Mouse (Mus musculus): Measurements from ENCODE around the gene Cercam. TPM values are rescaled to one million over a fixed set of nuclear protein-coding genes. Genes with fewer than 3 reads are reported as not detected.

The Cercam gene
- 10 to 100 TPM; 40.0 to 52.1 TPM for total RNA-seq (2021)
- long read RNA-seq, experiment 1, transcript Cercam-201 (12 exons, 2,715 nt): major isoform, 11 of 16 reads
- long read RNA-seq, experiment 1, partial matches to known transcripts: 2 of 16 reads
- long read RNA-seq, experiment 1, other reads (novel, unspliced or antisense): 3 of 16 reads
- long read RNA-seq, experiment 2, transcript Cercam-201 (12 exons, 2,715 nt): major isoform, 19 of 26 reads
- long read RNA-seq, experiment 2, partial matches to known transcripts: 4 of 26 reads
- long read RNA-seq, experiment 2, other reads (novel, unspliced or antisense): 3 of 26 reads

- peak; percentile 78 to 87 for DNase-seq (ENCODE audit: low spot score in 2 of 2)
Observed at GRCm38 (mm10) chr2:29868949-29869645, at the start of gene Cercam. Gene Cercam (plus strand): TSS chr2:29869164.

GRCm38 (mm10) chr2:29819363-29819762 is 49.6 kb upstream of the Cercam start:
- no peak for DNase-seq (ENCODE audit: low spot score in 2 of 2)

GRCm38 (mm10) chr2:29820025-29820817 is 48.7 kb upstream of the Cercam start, which contains the start of gene Urm1:
Gene Urm1 (plus strand): TSS chr2:29820075.
- DNase-seq (ENCODE audit: low spot score in 2 of 2): peak; percentile 47 to 67

- no peak for DNase-seq (ENCODE audit: low spot score in 2 of 2)
Observed at GRCm38 (mm10) chr2:29826318-29826925, 42.5 kb upstream of the Cercam start.

- DNase-seq (ENCODE audit: low spot score in 2 of 2): peak; percentile 82 to 94
Observed at GRCm38 (mm10) chr2:29826926-29827708, 41.8 kb upstream of the Cercam start.

GRCm38 (mm10) chr2:29827709-29828024 is 41.3 kb upstream of the Cercam start:
- no peak for DNase-seq (ENCODE audit: low spot score in 2 of 2)

- DNase-seq (ENCODE audit: low spot score in 2 of 2): no peak
Observed at GRCm38 (mm10) chr2:29831106-29831505, 37.9 kb upstream of the Cercam start.

- DNase-seq (ENCODE audit: low spot score in 2 of 2): no peak
Observed at GRCm38 (mm10) chr2:29833796-29834195, 35.2 kb upstream of the Cercam start.

GRCm38 (mm10) chr2:29835391-29835899 is 33.5 kb upstream of the Cercam start:
- DNase-seq (ENCODE audit: low spot score in 2 of 2): no peak

GRCm38 (mm10) chr2:29839460-29839859 is 29.5 kb upstream of the Cercam start:
- no peak for DNase-seq (ENCODE audit: low spot score in 2 of 2)

GRCm38 (mm10) chr2:29843231-29844105 is 25.5 kb upstream of the Cercam start:
- no peak for DNase-seq (ENCODE audit: low spot score in 2 of 2)

GRCm38 (mm10) chr2:29844115-29844514 is 24.8 kb upstream of the Cercam start:
- DNase-seq (ENCODE audit: low spot score in 2 of 2): no peak

- DNase-seq (ENCODE audit: low spot score in 2 of 2): no peak
Observed at GRCm38 (mm10) chr2:29844661-29845060, 24.3 kb upstream of the Cercam start.

- DNase-seq (ENCODE audit: low spot score in 2 of 2): no peak
Observed at GRCm38 (mm10) chr2:29845636-29846035, 23.3 kb upstream of the Cercam start.

- DNase-seq (ENCODE audit: low spot score in 2 of 2): no peak
Observed at GRCm38 (mm10) chr2:29846061-29846853, 22.7 kb upstream of the Cercam start.

GRCm38 (mm10) chr2:29846911-29847310 is 22.1 kb upstream of the Cercam start:
- DNase-seq (ENCODE audit: low spot score in 2 of 2): no peak

GRCm38 (mm10) chr2:29849041-29849440 is 19.9 kb upstream of the Cercam start:
- no peak for DNase-seq (ENCODE audit: low spot score in 2 of 2)

GRCm38 (mm10) chr2:29849841-29850480 is 19.0 kb upstream of the Cercam start:
- no peak for DNase-seq (ENCODE audit: low spot score in 2 of 2)
